Mouse (Mus musculus): ENCODE data around the gene Slit3. TPM values are rescaled to one million over a fixed set of nuclear protein-coding genes. Genes with fewer than 3 reads are reported as not detected.

The Slit3 gene
- polyA plus RNA-seq, 1 experiment from 2014 or later, result 13.0 TPM

- no peaks in the 10 kb centered on the region for H3K9me3 ChIP-seq
- WGBS, result 10% methylated on average over 4 of the region's 4 CpGs
- no peak overlapping the region for H3K4me2 ChIP-seq
- no peaks in the 10 kb centered on the region for H3K36me3 ChIP-seq
- peaks cover 27% of the 10 kb centered on the region for H3K4me1 ChIP-seq (replicated peaks)
- no peak overlapping the region for H3K4me3 ChIP-seq
- H3K27me3 ChIP-seq, result 0 out of 2 replicates have a peak, but pooled peaks cover 7% of the 10 kb centered on the region
- no peak overlapping the region for H3K27ac ChIP-seq (replicated peaks)
- H3K9ac ChIP-seq, result no peak overlapping the region
- ATAC-seq (ENCODE audit: low FRiP score, low read depth), result 0 out of 2 replicates have a peak, but pooled peaks have one; percentile 9
These were observed 333.8 kb downstream of the Slit3 start for GRCm38 (mm10) chr11:35454781-35455180.

GRCm38 (mm10) chr11:35458068-35458467 is 337.0 kb downstream of the Slit3 start:
- Histone ChIP-seq H3K27ac (replicated peaks) (no peak overlapping the region), H3K4me1 (replicated peaks) (peaks cover 21% of the 10 kb centered on the region), H3K36me3 (no peaks in the 10 kb centered on the region), H3K27me3 (0 out of 2 replicates have a peak, but pooled peaks cover 3% of the 10 kb centered on the region), H3K4me3 (no peak overlapping the region), H3K4me2 (no peak overlapping the region), H3K9ac (no peak overlapping the region), H3K9me3 (no peaks in the 10 kb centered on the region)
- ATAC-seq (ENCODE audit: low FRiP score, low read depth), result no peak
- WGBS, result 73% methylated on average over 2 of the region's 2 CpGs

GRCm38 (mm10) chr11:35466701-35467100 is 345.7 kb downstream of the Slit3 start:
- Histone ChIP-seq H3K4me1 (replicated peaks) (peaks cover 6% of the 10 kb centered on the region), H3K36me3 (no peaks in the 10 kb centered on the region), H3K4me2 (no peak overlapping the region), H3K27me3 (no peaks in the 10 kb centered on the region), H3K9ac (no peak overlapping the region), H3K27ac (replicated peaks) (no peak overlapping the region), H3K4me3 (no peak overlapping the region), H3K9me3 (no peaks in the 10 kb centered on the region)
- peak; percentile 45; the same call in 1 of the 2 replicates for ATAC-seq (ENCODE audit: low FRiP score, low read depth)
- 75% methylated on average over 6 of the region's 6 CpGs for WGBS

GRCm38 (mm10) chr11:35468847-35469246 is 347.8 kb downstream of the Slit3 start:
- Histone ChIP-seq H3K27ac (replicated peaks) (no peak overlapping the region), H3K4me1 (replicated peaks) (peaks cover 14% of the 10 kb centered on the region), H3K9ac (no peak overlapping the region), H3K4me2 (no peak overlapping the region), H3K4me3 (no peak overlapping the region), H3K9me3 (no peaks in the 10 kb centered on the region), H3K27me3 (no peaks in the 10 kb centered on the region), H3K36me3 (no peaks in the 10 kb centered on the region)
- no peak for ATAC-seq (ENCODE audit: low FRiP score, low read depth)
- 50% methylated on average over 7 of the region's 7 CpGs for WGBS

- Histone ChIP-seq H3K4me2 (no peak overlapping the region), H3K36me3 (no peaks in the 10 kb centered on the region), H3K4me1 (replicated peaks) (peaks cover 14% of the 10 kb centered on the region), H3K9me3 (no peaks in the 10 kb centered on the region), H3K27ac (replicated peaks) (no peak overlapping the region), H3K27me3 (no peaks in the 10 kb centered on the region), H3K4me3 (no peak overlapping the region), H3K9ac (no peak overlapping the region)
- no peak for ATAC-seq (ENCODE audit: low FRiP score, low read depth)
- 84% methylated on average over 4 of the region's 4 CpGs for WGBS
These were observed 348.9 kb downstream of the Slit3 start for GRCm38 (mm10) chr11:35469940-35470339.

GRCm38 (mm10) chr11:35470853-35471252 is 349.8 kb downstream of the Slit3 start:
- H3K4me1 ChIP-seq (replicated peaks), result peaks cover 19% of the 10 kb centered on the region
- H3K4me3 ChIP-seq, result no peak overlapping the region
- H3K9ac ChIP-seq, result no peak overlapping the region
- no peaks in the 10 kb centered on the region for H3K9me3 ChIP-seq
- H3K27ac ChIP-seq (replicated peaks), result no peak overlapping the region
- WGBS, result 58% methylated on average over 5 of the region's 5 CpGs
- no peak overlapping the region for H3K4me2 ChIP-seq
- ATAC-seq (ENCODE audit: low FRiP score, low read depth), result no peak
- no peaks in the 10 kb centered on the region for H3K27me3 ChIP-seq
- H3K36me3 ChIP-seq, result no peaks in the 10 kb centered on the region

- Histone ChIP-seq H3K9ac (no peak overlapping the region), H3K27ac (replicated peaks) (no peak overlapping the region), H3K4me2 (no peak overlapping the region), H3K27me3 (no peaks in the 10 kb centered on the region), H3K36me3 (no peaks in the 10 kb centered on the region), H3K4me1 (replicated peaks) (peaks cover 20% of the 10 kb centered on the region), H3K9me3 (no peaks in the 10 kb centered on the region), H3K4me3 (no peak overlapping the region)
- 68% methylated on average over 11 of the region's 11 CpGs for WGBS
- no peak for ATAC-seq (ENCODE audit: low FRiP score, low read depth)
These were observed 352.0 kb downstream of the Slit3 start for GRCm38 (mm10) chr11:35472842-35473616.

GRCm38 (mm10) chr11:35473617-35473996 is 352.6 kb downstream of the Slit3 start:
- Histone ChIP-seq H3K36me3 (no peaks in the 10 kb centered on the region), H3K4me1 (replicated peaks) (peaks cover 20% of the 10 kb centered on the region), H3K9me3 (no peaks in the 10 kb centered on the region), H3K27me3 (no peaks in the 10 kb centered on the region), H3K4me3 (no peak overlapping the region), H3K27ac (replicated peaks) (no peak overlapping the region), H3K4me2 (no peak overlapping the region), H3K9ac (no peak overlapping the region)
- ATAC-seq (ENCODE audit: low FRiP score, low read depth), result no peak
- 76% methylated on average over 5 of the region's 5 CpGs for WGBS

GRCm38 (mm10) chr11:35480146-35480545 is 359.1 kb downstream of the Slit3 start:
- no peak overlapping the region for H3K4me2 ChIP-seq
- ATAC-seq (ENCODE audit: low FRiP score, low read depth), result peak; percentile 56; the same call in 1 of the 2 replicates
- H3K4me1 ChIP-seq (replicated peaks), result peaks cover 14% of the 10 kb centered on the region
- WGBS, result 13% methylated on average over 8 of the region's 8 CpGs
- H3K27ac ChIP-seq (replicated peaks), result no peak overlapping the region
- no peak overlapping the region for H3K9ac ChIP-seq
- H3K4me3 ChIP-seq, result no peak overlapping the region
- H3K36me3 ChIP-seq, result no peaks in the 10 kb centered on the region
- H3K27me3 ChIP-seq, result no peaks in the 10 kb centered on the region
- no peaks in the 10 kb centered on the region for H3K9me3 ChIP-seq

- no peaks in the 10 kb centered on the region for H3K36me3 ChIP-seq
- no peak overlapping the region for H3K9ac ChIP-seq
- H3K27me3 ChIP-seq, result no peaks in the 10 kb centered on the region
- H3K27ac ChIP-seq (replicated peaks), result no peak overlapping the region
- no peak overlapping the region for H3K4me3 ChIP-seq
- no peaks in the 10 kb centered on the region for H3K9me3 ChIP-seq
- 88% methylated on average over 9 of the region's 9 CpGs for WGBS
- no peak for ATAC-seq (ENCODE audit: low FRiP score, low read depth)
- no peak overlapping the region for H3K4me2 ChIP-seq
- H3K4me1 ChIP-seq (replicated peaks), result peaks cover 9% of the 10 kb centered on the region
These were observed 360.8 kb downstream of the Slit3 start for GRCm38 (mm10) chr11:35481611-35482363.

- 77% methylated on average over 5 of the region's 5 CpGs for WGBS
These were observed 366.9 kb downstream of the Slit3 start for GRCm38 (mm10) chr11:35487966-35488365.

GRCm38 (mm10) chr11:35491701-35492100 is 370.7 kb downstream of the Slit3 start:
- no peaks in the 10 kb centered on the region for H3K9me3 ChIP-seq
- no peak overlapping the region for H3K4me3 ChIP-seq
- WGBS, result 50% methylated on average over 5 of the region's 5 CpGs
- H3K4me2 ChIP-seq, result no peak overlapping the region
- ATAC-seq (ENCODE audit: low FRiP score, low read depth), result no peak
- H3K36me3 ChIP-seq, result no peaks in the 10 kb centered on the region
- no peak overlapping the region for H3K9ac ChIP-seq
- no peak overlapping the region for H3K27ac ChIP-seq (replicated peaks)
- H3K27me3 ChIP-seq, result no peaks in the 10 kb centered on the region
- 0 out of 2 replicates have a peak, but pooled peaks cover 9% of the 10 kb centered on the region for H3K4me1 ChIP-seq (replicated peaks)

More at GRCm38 (mm10) chr11:35487966-35488365, 366.9 kb downstream of the Slit3 start:
- H3K27me3 ChIP-seq, result no peaks in the 10 kb centered on the region
- no peak overlapping the region for H3K9ac ChIP-seq
- no peaks in the 10 kb centered on the region for H3K36me3 ChIP-seq
- no peak overlapping the region for H3K4me3 ChIP-seq
- ATAC-seq (ENCODE audit: low FRiP score, low read depth), result no peak
- H3K27ac ChIP-seq (replicated peaks), result no peak overlapping the region
- H3K4me2 ChIP-seq, result no peak overlapping the region
- 0 out of 2 replicates have a peak, but pooled peaks cover 6% of the 10 kb centered on the region for H3K4me1 ChIP-seq (replicated peaks)
- no peaks in the 10 kb centered on the region for H3K9me3 ChIP-seq
